Mouse (Mus musculus) hindbrain, embryonic 13.5 days (tissue): ENCODE results near the gene Slc1a4. TPM values are rescaled to one million over a fixed set of nuclear protein-coding genes. Genes with fewer than 3 reads are reported as not detected.
A peak's percentile ranks its signal among the peaks of the same experiment; 100 is the strongest.

Source experiments
- ATAC-seq: fragments of 200-750 bp; cut with Nextera tagmentation; 2 replicates; pipeline ENCODE4 v1.8.0; 2017; ENCODE audit warnings: moderate TSS enrichment; ENCODE audit not compliant: low FRiP score
- H3K27ac ChIP-seq: fragments of 300-500 bp; sonication (generic); 2 replicates; pipeline ENCODE4 v1.5.1; 2015; ENCODE audit warnings: inconsistent platforms, mild to moderate bottlenecking, moderate library complexity
- H3K27me3 ChIP-seq: fragments of 300-500 bp; sonication (generic); 2 replicates; pipeline ENCODE4 v1.6.1; 2015; ENCODE audit warnings: mild to moderate bottlenecking, inconsistent platforms
- H3K36me3 ChIP-seq: fragments of 300-500 bp; sonication (generic); 2 replicates; pipeline ENCODE4 v1.6.1; 2015; ENCODE audit warnings: mild to moderate bottlenecking, inconsistent platforms
- H3K4me1 ChIP-seq: fragments of 300-500 bp; sonication (generic); replicated peaks from 2 replicates; pipeline ENCODE4 v1.6.1; 2015; ENCODE audit warnings: inconsistent platforms
- H3K4me2 ChIP-seq: fragments of 300-500 bp; sonication (generic); 2 replicates; pipeline ENCODE4 v1.6.1; 2015; ENCODE audit warnings: inconsistent platforms, mild to moderate bottlenecking, moderate library complexity
- H3K4me3 ChIP-seq: fragments of 300-500 bp; sonication (generic); 2 replicates; pipeline ENCODE4 v1.5.1; 2015; ENCODE audit warnings: mild to moderate bottlenecking, inconsistent platforms
- H3K9ac ChIP-seq: fragments of 300-500 bp; sonication (generic); 2 replicates; pipeline ENCODE4 v1.6.1; 2015; ENCODE audit warnings: mild to moderate bottlenecking, inconsistent platforms
- H3K9me3 ChIP-seq: fragments of 300-500 bp; sonication (generic); 2 replicates; pipeline ENCODE4 v1.6.1; 2016; ENCODE audit warnings: inconsistent platforms
- WGBS: fragments of 180-500 bp; shearing (Covaris S2); methylation state at CpG from one replicate; pipeline ENCODE4 v1.1.7; 2015; 5-methylcytosine and 5-hydroxymethylcytosine counted together
- polyA plus RNA-seq: library from polyadenylated mRNA; unstranded; fragments of >200 nt; fragmentation: Nextera tagmentation; extraction: Ambion mirVana; gene quantifications from 2 replicates; pipeline ENCODE4 v1.2.1, GENCODE M21; 2015

Gene Slc1a4
- 39.5 and 40.8 TPM in 2 replicates for polyA plus RNA-seq

DNA sequence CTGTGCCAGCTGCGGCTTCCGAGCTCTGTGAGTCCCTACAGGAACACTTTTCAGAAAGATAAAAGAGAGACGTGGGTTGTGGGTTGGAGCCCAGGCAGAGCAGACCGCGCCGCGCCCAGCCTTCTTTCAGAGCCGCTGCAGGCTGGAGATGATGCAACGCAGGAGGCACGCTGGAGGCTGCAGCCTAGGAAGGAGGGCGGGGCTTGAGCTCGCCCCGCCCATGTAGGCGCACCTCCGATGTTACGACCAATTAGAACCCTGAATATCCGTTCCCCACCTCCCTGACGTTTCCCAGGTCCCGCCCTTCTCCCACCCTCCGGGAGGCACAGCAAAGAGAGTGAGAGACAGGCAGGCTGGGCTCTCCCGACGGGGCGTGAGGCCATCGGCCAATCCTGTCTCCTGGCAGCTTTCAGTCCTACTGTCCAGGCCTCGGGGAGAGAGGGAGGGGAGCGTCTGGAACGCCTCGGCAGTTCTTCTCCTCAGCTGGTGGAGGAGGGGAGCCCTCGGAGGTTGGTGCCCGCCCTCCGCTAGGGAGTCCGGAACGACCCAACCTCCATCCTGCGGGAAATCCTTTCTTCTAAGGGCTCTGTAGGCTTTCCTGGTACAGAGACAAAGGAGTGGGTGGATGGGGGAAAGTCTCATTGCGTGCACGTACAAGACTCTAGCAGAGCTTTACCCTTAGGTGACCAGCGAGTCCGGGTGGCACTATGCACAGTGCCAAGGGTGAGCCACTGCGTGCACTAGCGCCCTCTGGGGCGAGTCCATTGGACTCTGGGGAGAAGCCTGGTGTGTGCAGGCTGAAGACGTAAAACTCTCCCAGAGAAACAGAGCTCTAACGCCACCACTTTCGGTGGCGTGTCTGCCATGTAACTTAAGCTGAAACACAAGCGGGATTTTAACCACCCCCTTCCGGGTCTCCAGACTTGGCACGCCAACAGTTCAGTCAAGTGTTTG, at the start of gene Slc1a4:
TSS of gene Slc1a4 (minus strand) at position 153 of the 954 bp plus-strand sequence.
- Histone ChIP-seq H3K9me3 (no peaks in the 10 kb centered on the region), H3K27me3 (no peaks in the 10 kb centered on the region), H3K9ac (peak within 1 kb of the TSS; percentile 89), H3K4me2 (peak within 1 kb of the TSS; percentile 89), H3K27ac (peak within 1 kb of the TSS; percentile 98), H3K4me3 (peak within 1 kb of the TSS; percentile 74), H3K4me1 (peaks cover 26% of the 10 kb centered on the region), H3K36me3 (no peaks in the 10 kb centered on the region)
- peak; percentile 99 for ATAC-seq
- under 1% methylated on average over 47 of the region's 48 CpGs for WGBS

GRCm38 (mm10) chr11:20380106-20380505, 47.6 kb upstream of the Slc1a4 start:
- Histone ChIP-seq H3K9me3 (no peaks in the 10 kb centered on the region), H3K4me2 (no peak overlapping the region), H3K27ac (no peak overlapping the region), H3K4me3 (no peak overlapping the region), H3K4me1 (no peaks in the 10 kb centered on the region), H3K27me3 (no peaks in the 10 kb centered on the region), H3K36me3 (no peaks in the 10 kb centered on the region), H3K9ac (no peak overlapping the region)
- no peak for ATAC-seq
- WGBS, result 74% methylated on average over 4 of the region's 4 CpGs

DNA sequence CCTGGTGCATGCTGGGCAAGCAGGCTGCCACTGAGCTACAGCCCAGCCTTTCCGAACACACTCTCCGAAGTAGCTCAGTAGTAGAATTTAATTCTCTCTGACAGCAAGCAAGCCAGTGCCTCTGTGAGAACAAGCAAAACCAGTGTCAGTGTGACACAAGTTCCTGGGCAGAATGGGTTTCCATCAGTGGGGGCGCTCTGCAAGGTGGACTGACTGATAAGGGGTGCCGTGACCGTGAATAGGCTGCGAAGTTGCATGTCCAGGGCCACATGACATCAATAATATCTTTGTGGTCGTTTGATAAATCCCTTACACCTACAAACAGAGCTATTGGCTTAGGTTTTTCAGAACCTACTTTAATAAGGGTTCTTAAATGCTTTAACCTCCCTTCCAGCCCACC, 44.1 kb upstream of the Slc1a4 start:
- no peak overlapping the region for H3K4me3 ChIP-seq
- H3K4me1 ChIP-seq, result no peaks in the 10 kb centered on the region
- ATAC-seq, result no peak
- 90% methylated on average over 7 of the region's 7 CpGs for WGBS
- H3K9ac ChIP-seq, result no peak overlapping the region
- no peaks in the 10 kb centered on the region for H3K36me3 ChIP-seq
- H3K27ac ChIP-seq, result no peak overlapping the region
- no peaks in the 10 kb centered on the region for H3K9me3 ChIP-seq
- H3K27me3 ChIP-seq, result no peaks in the 10 kb centered on the region
- H3K4me2 ChIP-seq, result no peak overlapping the region

DNA sequence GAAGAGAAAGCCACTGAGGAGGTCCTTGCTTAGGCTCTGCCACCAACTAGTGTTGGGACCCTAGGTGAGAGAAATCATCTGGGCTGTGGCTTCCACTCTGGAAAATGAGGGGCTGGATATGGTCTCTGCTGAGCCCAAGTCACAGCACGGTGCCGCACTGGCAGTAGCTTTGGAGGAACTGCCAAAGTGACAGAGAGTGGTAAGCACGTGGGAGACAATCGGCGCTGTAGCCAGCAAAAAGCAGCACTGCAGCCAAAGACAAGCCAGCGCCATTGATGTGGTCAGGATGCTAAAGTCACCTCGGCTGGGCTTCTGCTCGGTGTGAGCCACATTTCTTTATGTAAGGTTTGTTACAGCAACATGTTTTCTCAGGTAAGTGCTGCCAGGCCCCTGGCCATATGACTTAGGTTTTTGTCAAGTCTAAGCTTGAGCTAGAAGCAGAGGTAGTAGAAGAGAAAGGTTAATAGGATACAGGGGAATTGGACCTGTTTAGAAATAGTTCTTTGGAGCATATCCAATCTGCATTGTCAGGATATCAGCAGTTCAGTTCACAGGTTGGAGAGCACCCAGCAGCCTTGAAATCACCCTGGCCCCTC, 40.2 kb upstream of the Slc1a4 start:
- no peak for ATAC-seq
- Histone ChIP-seq H3K9me3 (no peaks in the 10 kb centered on the region), H3K4me1 (no peaks in the 10 kb centered on the region), H3K4me3 (no peak overlapping the region), H3K27me3 (no peaks in the 10 kb centered on the region), H3K36me3 (no peaks in the 10 kb centered on the region), H3K4me2 (no peak overlapping the region), H3K27ac (no peak overlapping the region), H3K9ac (no peak overlapping the region)
- 82% methylated on average over 8 of the region's 8 CpGs for WGBS

DNA sequence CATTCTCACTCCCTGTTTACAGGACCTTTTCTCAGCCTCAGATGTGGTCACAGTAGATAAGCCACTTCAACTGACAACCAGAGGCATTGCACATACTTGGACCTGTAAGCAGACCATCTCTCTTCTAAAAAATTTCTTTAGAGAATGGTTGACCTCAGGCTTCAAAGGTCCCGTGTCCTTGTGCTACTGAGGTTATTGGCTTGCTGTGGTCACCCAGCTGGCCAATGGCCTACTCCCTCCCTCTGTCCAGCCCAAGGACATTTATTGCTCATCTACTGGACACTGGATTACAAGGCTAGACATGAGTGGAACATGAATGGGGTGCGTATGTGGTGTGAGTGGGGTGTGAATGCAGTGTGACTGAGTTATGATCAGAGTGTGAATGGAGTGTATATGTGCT, 38.0 kb upstream of the Slc1a4 start:
- H3K4me1 ChIP-seq, result no peaks in the 10 kb centered on the region
- H3K9me3 ChIP-seq, result no peaks in the 10 kb centered on the region
- H3K4me3 ChIP-seq, result no peak overlapping the region
- no peak overlapping the region for H3K27ac ChIP-seq
- H3K27me3 ChIP-seq, result no peaks in the 10 kb centered on the region
- ATAC-seq, result no peak
- no peaks in the 10 kb centered on the region for H3K36me3 ChIP-seq
- H3K4me2 ChIP-seq, result no peak overlapping the region
- 93% methylated on average over 2 of the region's 2 CpGs for WGBS
- no peak overlapping the region for H3K9ac ChIP-seq

GRCm38 (mm10) chr11:20366456-20366855, 33.9 kb upstream of the Slc1a4 start:
- no peaks in the 10 kb centered on the region for H3K27me3 ChIP-seq
- no peak overlapping the region for H3K27ac ChIP-seq
- H3K36me3 ChIP-seq, result no peaks in the 10 kb centered on the region
- H3K9me3 ChIP-seq, result no peaks in the 10 kb centered on the region
- no peaks in the 10 kb centered on the region for H3K4me1 ChIP-seq
- H3K4me3 ChIP-seq, result no peak overlapping the region
- ATAC-seq, result no peak
- H3K4me2 ChIP-seq, result no peak overlapping the region
- H3K9ac ChIP-seq, result no peak overlapping the region
- WGBS, result 95% methylated on average over 1 of the region's 1 CpGs

DNA sequence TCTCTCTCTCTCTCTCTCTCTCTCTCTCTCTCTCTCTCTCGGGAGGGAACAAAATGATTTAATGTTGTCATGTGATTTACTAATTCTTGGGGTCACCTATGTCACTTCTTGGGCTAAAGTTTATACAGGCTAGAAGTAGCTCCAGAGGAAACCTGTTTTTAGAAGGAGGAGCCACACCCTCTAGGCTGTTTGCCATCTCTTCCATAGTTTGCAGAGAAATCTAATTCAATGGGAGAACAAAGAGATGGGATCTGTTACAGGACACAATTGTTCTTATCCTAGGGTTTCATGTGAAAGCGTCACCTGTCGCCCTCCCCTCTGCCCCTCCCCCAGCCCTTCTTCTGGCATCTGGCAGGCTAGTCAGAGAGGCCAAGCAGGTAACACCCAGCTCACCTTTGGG, 28.8 kb upstream of the Slc1a4 start:
- H3K4me3 ChIP-seq, result no peak overlapping the region
- H3K27ac ChIP-seq, result no peak overlapping the region
- 0 out of 2 replicates have a peak, but pooled peaks cover 3% of the 10 kb centered on the region for H3K4me1 ChIP-seq
- WGBS, result 76% methylated on average over 3 of the region's 3 CpGs
- no peaks in the 10 kb centered on the region for H3K9me3 ChIP-seq
- H3K4me2 ChIP-seq, result no peak overlapping the region
- H3K36me3 ChIP-seq, result no peaks in the 10 kb centered on the region
- no peak for ATAC-seq
- no peaks in the 10 kb centered on the region for H3K27me3 ChIP-seq
- no peak overlapping the region for H3K9ac ChIP-seq

DNA sequence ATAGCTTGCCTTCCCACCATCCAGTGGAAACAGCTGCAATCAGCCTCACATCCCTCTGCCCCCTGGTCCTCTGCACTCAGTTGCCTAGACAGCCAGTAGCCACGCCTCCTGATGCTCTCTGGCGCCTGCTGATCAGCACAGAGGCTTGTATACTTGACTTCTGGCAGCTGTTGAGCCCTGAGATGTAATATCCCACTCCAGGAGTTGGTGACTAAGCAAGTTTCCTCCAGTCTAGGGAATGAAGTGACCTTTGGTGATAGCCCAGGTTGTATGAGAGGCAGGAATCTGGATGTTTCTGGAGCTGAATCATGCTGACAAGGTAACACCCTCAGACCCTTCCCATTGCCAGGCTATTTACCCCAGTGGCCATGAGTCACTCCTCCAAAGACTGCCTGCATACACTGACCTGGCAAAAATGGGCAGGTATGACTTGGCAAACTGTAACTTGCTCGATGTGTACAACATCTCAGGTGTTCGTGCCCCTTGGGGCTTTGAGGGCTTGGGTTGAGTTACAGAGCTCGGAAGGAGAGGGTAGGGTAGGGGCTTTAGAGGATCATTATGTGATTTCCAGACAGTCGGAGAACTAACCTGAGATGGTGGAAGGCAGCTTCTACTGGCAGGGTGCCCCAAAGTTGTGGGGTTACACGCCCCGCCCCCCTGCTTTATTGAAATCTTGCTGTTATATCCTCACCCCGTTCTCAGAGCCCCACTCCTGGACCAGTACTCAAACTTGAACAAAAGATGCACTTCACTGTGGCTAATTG, 25.4 kb upstream of the Slc1a4 start:
- Histone ChIP-seq H3K27ac (no peak overlapping the region), H3K36me3 (no peaks in the 10 kb centered on the region), H3K27me3 (no peaks in the 10 kb centered on the region), H3K4me2 (no peak overlapping the region), H3K9me3 (no peaks in the 10 kb centered on the region), H3K9ac (no peak overlapping the region), H3K4me1 (0 out of 2 replicates have a peak, but pooled peaks cover 3% of the 10 kb centered on the region), H3K4me3 (no peak overlapping the region)
- no peak for ATAC-seq
- WGBS, result 69% methylated on average over 9 of the region's 9 CpGs

DNA sequence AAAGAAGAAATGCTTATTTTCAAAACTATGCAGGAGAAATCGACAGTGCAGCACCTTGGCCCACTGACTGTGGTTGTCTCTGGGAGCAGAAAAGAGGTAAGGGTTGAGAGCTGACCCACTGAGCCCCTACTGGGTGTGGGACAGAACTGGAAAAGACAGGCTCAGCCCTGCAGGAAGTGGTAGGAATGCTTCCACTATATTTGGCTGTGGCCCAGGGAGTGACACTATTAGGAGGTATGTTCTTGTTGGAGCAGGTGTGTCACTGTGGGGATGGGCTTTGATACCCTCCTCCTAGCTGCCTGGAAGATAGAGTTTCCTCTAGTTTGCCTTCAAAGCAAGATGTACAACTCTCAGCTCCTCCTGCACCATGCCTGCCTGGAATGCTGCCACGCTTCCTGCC, 16.0 kb upstream of the Slc1a4 start:
- no peaks in the 10 kb centered on the region for H3K9me3 ChIP-seq
- 80% methylated on average over 2 of the region's 2 CpGs for WGBS
- H3K27ac ChIP-seq, result no peak overlapping the region

GRCm38 (mm10) chr11:20347548-20347947, 15.0 kb upstream of the Slc1a4 start:
- H3K27me3 ChIP-seq, result no peaks in the 10 kb centered on the region
- H3K9ac ChIP-seq, result no peak overlapping the region
- no peak overlapping the region for H3K27ac ChIP-seq
- no peaks in the 10 kb centered on the region for H3K36me3 ChIP-seq
- H3K4me2 ChIP-seq, result no peak overlapping the region
- H3K9me3 ChIP-seq, result no peaks in the 10 kb centered on the region
- no peak for ATAC-seq
- no peaks in the 10 kb centered on the region for H3K4me1 ChIP-seq
- no peak overlapping the region for H3K4me3 ChIP-seq
- WGBS, result 70% methylated on average over 6 of the region's 6 CpGs

More for the DNA sequence above, 16.0 kb upstream of the Slc1a4 start:
- no peak overlapping the region for H3K4me3 ChIP-seq
- no peak overlapping the region for H3K9ac ChIP-seq
- ATAC-seq, result no peak
- H3K4me2 ChIP-seq, result no peak overlapping the region
- H3K36me3 ChIP-seq, result no peaks in the 10 kb centered on the region
- no peaks in the 10 kb centered on the region for H3K27me3 ChIP-seq
- H3K4me1 ChIP-seq, result no peaks in the 10 kb centered on the region

DNA sequence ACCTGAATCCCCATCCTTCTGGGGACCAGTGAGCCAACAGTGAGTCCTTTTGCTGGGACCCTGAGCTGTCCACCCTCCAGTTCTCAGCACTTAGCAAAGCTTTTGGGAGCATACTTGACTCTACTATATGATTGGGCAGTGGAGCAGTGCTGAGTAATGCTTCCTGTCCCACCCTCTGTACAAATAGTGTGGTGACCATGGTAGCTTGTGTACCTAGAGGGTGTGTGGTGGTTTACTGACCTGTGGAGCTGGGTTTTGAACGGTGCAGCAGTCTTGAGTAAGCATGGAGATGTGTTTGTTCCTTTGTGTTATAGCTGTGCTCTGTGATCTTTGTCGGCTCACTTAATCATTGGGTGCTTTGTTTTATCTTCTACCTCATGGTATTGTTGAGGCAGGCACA, 13.9 kb upstream of the Slc1a4 start:
- no peaks in the 10 kb centered on the region for H3K36me3 ChIP-seq
- no peak overlapping the region for H3K27ac ChIP-seq
- no peaks in the 10 kb centered on the region for H3K27me3 ChIP-seq
- H3K9ac ChIP-seq, result no peak overlapping the region
- H3K4me3 ChIP-seq, result no peak overlapping the region
- H3K4me2 ChIP-seq, result no peak overlapping the region
- no peaks in the 10 kb centered on the region for H3K9me3 ChIP-seq
- no peak for ATAC-seq
- H3K4me1 ChIP-seq, result no peaks in the 10 kb centered on the region
- 73% methylated on average over 2 of the region's 2 CpGs for WGBS

GRCm38 (mm10) chr11:20343952-20344351, 11.4 kb upstream of the Slc1a4 start:
- H3K4me1 ChIP-seq, result no peaks in the 10 kb centered on the region
- no peak overlapping the region for H3K27ac ChIP-seq
- no peaks in the 10 kb centered on the region for H3K27me3 ChIP-seq
- 92% methylated on average over 4 of the region's 4 CpGs for WGBS
- H3K9me3 ChIP-seq, result no peaks in the 10 kb centered on the region
- H3K4me2 ChIP-seq, result no peak overlapping the region
- H3K9ac ChIP-seq, result no peak overlapping the region
- ATAC-seq, result no peak
- H3K4me3 ChIP-seq, result no peak overlapping the region
- H3K36me3 ChIP-seq, result no peaks in the 10 kb centered on the region
